Mouse (Mus musculus) limb, embryonic 14.5 days (tissue): Measurements from ENCODE around the gene Trim63. TPM values are rescaled to one million over a fixed set of nuclear protein-coding genes. Genes with fewer than 3 reads are reported as not detected.

Experiments used
- ATAC-seq: fragments of 200-750 bp; cut with Nextera tagmentation; 2 replicates; pipeline ENCODE4 v1.8.0; 2017; ENCODE audit warnings: low read depth, moderate number of reproducible peaks, moderate TSS enrichment; ENCODE audit not compliant: low FRiP score
- DNase-seq: peaks from one replicate; pipeline ENCODE4 v3.0.0-alpha.2; 2015; ENCODE audit warnings: low spot score
- H3K27ac ChIP-seq: fragments of 300-500 bp; sonication (generic); replicated peaks from 2 replicates; pipeline ENCODE4 v1.5.1; 2014; ENCODE audit warnings: low read depth, mild to moderate bottlenecking, low read length, moderate library complexity, mixed read lengths
- H3K27me3 ChIP-seq: fragments of 300-500 bp; sonication (generic); 2 replicates; pipeline ENCODE4 v1.6.1; 2014; ENCODE audit warnings: low read length, mixed read lengths; ENCODE audit not compliant: control insufficient read depth, insufficient read depth
- H3K36me3 ChIP-seq: fragments of 300-500 bp; sonication (generic); 2 replicates; pipeline ENCODE4 v1.6.1; 2014; ENCODE audit warnings: mild to moderate bottlenecking, low read length, moderate library complexity, mixed read lengths; ENCODE audit not compliant: control insufficient read depth, insufficient read depth
- H3K4me1 ChIP-seq: fragments of 300-500 bp; sonication (generic); 2 replicates; pipeline ENCODE4 v1.6.1; 2014; ENCODE audit warnings: antibody characterized with exemption, low read length, mixed read lengths; ENCODE audit not compliant: control insufficient read depth, insufficient read depth
- H3K4me2 ChIP-seq: fragments of 300-500 bp; sonication (generic); replicated peaks from 2 replicates; pipeline ENCODE4 v1.6.1; 2014; ENCODE audit warnings: low read depth, mild to moderate bottlenecking, low read length, moderate library complexity; ENCODE audit not compliant: severe bottlenecking
- H3K4me3 ChIP-seq: fragments of 300-500 bp; sonication (generic); replicated peaks from 2 replicates; pipeline ENCODE4 v1.5.1; 2014; ENCODE audit warnings: low read length
- H3K9ac ChIP-seq: fragments of 300-500 bp; sonication (generic); 2 replicates; pipeline ENCODE4 v1.6.1; 2014; ENCODE audit warnings: mild to moderate bottlenecking, low read depth, low read length, moderate library complexity; ENCODE audit not compliant: severe bottlenecking
- H3K9me3 ChIP-seq: fragments of 300-500 bp; sonication (generic); 2 replicates; pipeline ENCODE4 v1.6.1; 2016; ENCODE audit warnings: low read length; ENCODE audit not compliant: control insufficient read depth
- POLR2A ChIP-seq: fragments of 200-500 bp; IDR thresholded peaks from 2 replicates; pipeline ENCODE4 v1.8.0; 2012; ENCODE audit warnings: inconsistent platforms, mild to moderate bottlenecking, moderate library complexity, borderline replicate concordance; ENCODE audit not compliant: insufficient read depth, insufficient read length; ENCODE audit errors: extremely low read depth
- WGBS: fragments of 180-500 bp; shearing (Covaris S2); extraction: QIAGEN DNeasy Blood & Tissue Kit; methylation state at CpG from one replicate; pipeline ENCODE4 v1.1.7; 2014; 5-methylcytosine and 5-hydroxymethylcytosine counted together
- polyA plus RNA-seq, 2 experiments: library from polyadenylated mRNA; depleted of rRNA in 1 of 2; stranded (reverse) in 1 of 2; unstranded in 1 of 2; fragments of >200 nt; fragmentation: Nextera tagmentation in 1 of 2; extraction: Ambion mirVana in 1 of 2; gene quantifications; 2 replicates each; pipeline versions ENCODE4 v1.2.1 to v1.2.3; 2012 to 2014

Trim63 gene
- polyA plus RNA-seq, 2 experiments: 1.4 to 5.1 TPM

DNA sequence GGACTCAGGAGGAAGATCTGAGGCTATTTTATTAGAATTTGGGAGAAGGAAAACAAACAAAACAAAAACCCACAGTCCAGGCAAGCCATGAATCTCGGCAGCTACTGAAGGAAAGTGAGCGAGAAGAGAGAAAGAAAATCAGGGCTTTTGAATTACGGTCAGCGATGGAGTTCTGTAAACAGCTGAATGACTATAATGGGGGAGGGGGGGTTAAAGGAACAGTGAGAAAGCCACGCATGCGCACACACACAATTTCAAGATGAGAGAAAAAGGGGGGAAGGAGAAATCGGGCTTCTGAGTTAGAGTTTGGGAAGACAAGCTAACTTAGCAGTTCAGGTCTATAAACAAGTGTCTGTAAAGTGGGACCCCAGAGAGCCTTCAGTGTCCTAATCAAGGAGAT lies 38.0 kb downstream of the Trim63 start:
- H3K4me1 ChIP-seq: peaks cover 13% of the 10 kb centered on the region; the same call in 1 of the 2 replicates
- no peak overlapping the region for H3K27ac ChIP-seq
- H3K9me3 ChIP-seq: no peaks in the 10 kb centered on the region
- WGBS: 72% methylated on average over 7 of the region's 7 CpGs
- TF ChIP-seq POLR2A: no peak
- H3K4me2 ChIP-seq: no peak overlapping the region
- H3K36me3 ChIP-seq: no peaks in the 10 kb centered on the region
- 0 out of 2 replicates have a peak, but pooled peaks cover 6% of the 10 kb centered on the region for H3K27me3 ChIP-seq
- no peak overlapping the region for H3K9ac ChIP-seq
- ATAC-seq (no peak), DNase-seq (no peak)
- no peak overlapping the region for H3K4me3 ChIP-seq

DNA sequence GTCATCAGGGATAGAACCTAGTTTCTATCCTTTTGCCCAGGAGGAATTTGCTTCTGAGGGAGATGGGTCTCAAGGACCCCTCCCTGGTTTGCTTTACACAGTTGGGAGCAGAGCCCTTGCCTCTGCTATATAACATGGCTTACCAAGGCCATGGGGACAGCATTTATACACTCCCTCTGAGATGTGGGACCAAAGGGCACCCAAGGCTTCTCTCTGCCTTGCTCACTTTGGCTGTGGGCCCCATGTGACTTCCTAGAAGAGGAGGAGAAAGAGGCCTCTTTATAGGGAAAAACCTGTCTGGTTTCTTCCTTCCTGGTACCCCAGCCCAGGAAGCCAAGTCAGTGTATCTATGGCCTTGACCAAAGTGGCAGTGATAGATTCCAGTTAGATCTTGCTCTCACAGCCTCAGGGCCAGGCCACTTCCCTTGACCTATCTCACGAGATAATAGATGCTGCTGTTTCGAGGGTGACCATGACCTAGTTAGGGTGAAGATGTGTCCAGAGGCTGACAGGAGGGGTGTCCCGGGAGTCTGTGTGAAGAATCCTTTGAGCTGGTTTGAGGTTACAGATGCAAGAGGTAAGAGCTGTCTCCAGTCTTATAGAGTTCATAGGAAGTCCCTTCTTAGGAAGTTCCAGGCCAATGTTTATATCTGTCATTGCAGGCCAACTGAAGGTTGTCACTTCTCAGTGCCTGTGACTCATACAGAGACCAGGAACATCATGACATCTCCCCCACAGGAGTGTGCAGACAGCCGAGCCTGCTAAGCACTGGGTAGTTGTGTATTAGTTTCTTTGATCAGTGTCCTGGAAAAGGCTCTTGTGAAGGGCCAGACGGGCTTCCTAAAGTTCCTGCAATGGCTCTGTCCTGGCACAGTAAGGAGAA lies 38.8 kb downstream of the Trim63 start:
- H3K36me3 ChIP-seq: no peaks in the 10 kb centered on the region
- DNase-seq (no peak), ATAC-seq (no peak)
- H3K4me3 ChIP-seq: no peak overlapping the region
- H3K27me3 ChIP-seq: 0 out of 2 replicates have a peak, but pooled peaks cover 6% of the 10 kb centered on the region
- H3K9ac ChIP-seq: no peak overlapping the region
- no peaks in the 10 kb centered on the region for H3K9me3 ChIP-seq
- peaks cover 13% of the 10 kb centered on the region; the same call in 1 of the 2 replicates for H3K4me1 ChIP-seq
- 64% methylated on average over 5 of the region's 5 CpGs for WGBS
- H3K4me2 ChIP-seq: no peak overlapping the region
- H3K27ac ChIP-seq: no peak overlapping the region
- no peak for TF ChIP-seq POLR2A

DNA sequence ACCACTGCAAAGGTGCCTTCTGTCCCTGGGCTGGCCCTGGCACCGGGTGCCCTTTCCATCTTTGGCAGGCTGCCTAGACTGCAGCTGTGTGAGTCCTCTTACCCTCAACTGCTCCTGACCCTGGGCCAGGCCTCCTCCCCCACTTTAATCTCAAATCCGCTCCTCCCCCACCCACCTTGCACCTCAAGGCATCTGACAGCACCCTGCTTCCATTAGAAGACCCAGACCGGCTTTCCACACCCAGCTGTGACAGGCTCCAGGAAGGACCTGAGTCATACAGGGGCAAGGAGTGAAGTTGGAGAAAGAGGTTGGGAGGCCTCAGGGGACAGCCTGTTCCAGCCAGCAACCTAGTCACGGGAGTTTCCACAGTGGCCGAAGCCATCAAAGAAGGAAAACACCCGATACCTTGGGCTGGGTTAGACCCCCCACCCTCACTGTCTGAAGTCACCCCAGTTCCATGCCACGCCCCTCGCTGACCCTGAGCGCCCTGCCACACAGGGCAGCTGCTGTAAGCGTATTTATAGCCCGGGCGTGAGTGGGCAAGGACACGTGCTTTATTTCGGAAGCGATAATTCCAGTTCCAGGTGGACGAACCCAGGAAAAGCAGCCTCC lies 41.0 kb downstream of the Trim63 start:
- 0 out of 2 replicates have a peak, but pooled peaks cover 6% of the 10 kb centered on the region for H3K27me3 ChIP-seq
- peaks cover 13% of the 10 kb centered on the region; the same call in 1 of the 2 replicates for H3K4me1 ChIP-seq
- no peak overlapping the region for H3K4me3 ChIP-seq
- no peak overlapping the region for H3K9ac ChIP-seq
- no peak overlapping the region for H3K4me2 ChIP-seq
- H3K27ac ChIP-seq: no peak overlapping the region
- DNase-seq: no peak
- TF ChIP-seq POLR2A: no peak
- ATAC-seq: no peak; the same call in 1 of the 2 replicates
- WGBS: 37% methylated on average over 16 of the region's 16 CpGs
- no peaks in the 10 kb centered on the region for H3K36me3 ChIP-seq
- no peaks in the 10 kb centered on the region for H3K9me3 ChIP-seq

DNA sequence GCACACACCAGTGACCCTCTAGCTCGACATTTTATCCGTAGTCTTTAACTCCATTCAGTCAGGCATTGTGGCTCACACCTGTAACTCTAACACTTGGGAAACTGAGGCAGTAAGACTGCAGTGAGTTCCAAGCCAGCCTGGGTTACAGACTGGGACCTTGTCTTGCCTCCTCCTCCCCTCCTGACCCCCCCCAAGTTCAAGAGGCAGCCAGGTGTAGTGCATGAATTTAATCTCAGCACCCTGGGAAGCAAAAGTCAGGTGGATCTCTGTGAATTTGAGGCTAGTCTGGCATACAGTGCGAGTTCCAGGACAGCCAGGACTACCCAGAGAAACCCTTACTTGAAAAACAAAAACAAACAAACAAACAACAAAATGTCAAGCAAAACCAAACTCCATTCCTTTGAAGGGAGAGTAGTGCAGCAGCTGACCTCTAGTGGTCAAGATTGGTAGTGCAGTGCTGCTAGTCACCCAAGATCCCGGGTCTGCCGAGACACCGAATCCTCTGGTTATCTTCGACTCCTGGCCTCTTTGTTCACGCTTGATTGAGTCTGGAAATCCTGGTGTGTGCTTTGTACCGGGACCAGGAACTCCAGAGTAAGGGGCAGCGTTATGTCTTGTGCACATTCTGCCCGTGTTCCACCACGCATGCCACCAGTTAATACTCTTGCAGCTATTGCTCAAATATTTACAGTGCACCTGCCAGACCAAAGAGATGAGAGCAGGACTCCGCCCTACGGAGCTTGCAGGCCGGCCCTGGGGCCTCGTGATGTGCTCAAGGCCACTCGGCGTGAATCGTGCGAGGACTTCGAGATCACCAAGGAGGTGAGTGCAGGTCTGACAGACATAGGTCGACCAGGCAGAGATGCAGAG lies 41.9 kb downstream of the Trim63 start:
- no peak for TF ChIP-seq POLR2A
- H3K4me2 ChIP-seq: 0 out of 2 replicates have a peak overlapping the region, but pooled peaks have one; percentile 17
- ATAC-seq: no peak
- WGBS: 26% methylated on average over 22 of the region's 22 CpGs
- H3K27me3 ChIP-seq: 0 out of 2 replicates have a peak, but pooled peaks cover 6% of the 10 kb centered on the region
- H3K9me3 ChIP-seq: no peaks in the 10 kb centered on the region
- DNase-seq: peak; percentile 81
- no peak overlapping the region for H3K27ac ChIP-seq
- no peaks in the 10 kb centered on the region for H3K36me3 ChIP-seq
- H3K9ac ChIP-seq: no peak overlapping the region
- H3K4me3 ChIP-seq: no peak overlapping the region
- H3K4me1 ChIP-seq: peaks cover 9% of the 10 kb centered on the region; the same call in 1 of the 2 replicates

DNA sequence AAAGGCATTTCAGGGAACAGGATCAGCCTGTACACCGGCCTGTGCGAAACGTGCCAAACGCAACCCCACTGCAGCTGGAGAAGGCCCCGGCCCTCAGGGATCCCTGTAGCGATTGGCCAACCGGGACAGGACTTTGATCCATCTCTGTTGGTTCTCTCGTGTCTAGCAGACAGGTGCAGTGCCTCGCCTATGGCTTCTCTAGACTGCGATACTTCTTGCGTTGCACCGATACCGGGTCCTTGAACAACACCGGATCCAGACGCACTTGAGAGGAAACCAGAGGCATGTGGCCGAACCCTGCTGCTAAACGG lies 42.5 kb downstream of the Trim63 start:
- Histone ChIP-seq H3K27ac (no peak overlapping the region), H3K9ac (no peak overlapping the region), H3K9me3 (no peaks in the 10 kb centered on the region), H3K27me3 (0 out of 2 replicates have a peak, but pooled peaks cover 6% of the 10 kb centered on the region), H3K4me3 (no peak overlapping the region), H3K4me2 (no peak overlapping the region), H3K4me1 (peaks cover 8% of the 10 kb centered on the region; the same call in 1 of the 2 replicates), H3K36me3 (no peaks in the 10 kb centered on the region)
- DNase-seq (no peak), ATAC-seq (no peak)
- TF ChIP-seq POLR2A: no peak
- WGBS: 47% methylated on average over 17 of the region's 17 CpGs
